Comparison of ENCODE assay signal across 8 mouse cellular contexts in the genomic region with DNA sequence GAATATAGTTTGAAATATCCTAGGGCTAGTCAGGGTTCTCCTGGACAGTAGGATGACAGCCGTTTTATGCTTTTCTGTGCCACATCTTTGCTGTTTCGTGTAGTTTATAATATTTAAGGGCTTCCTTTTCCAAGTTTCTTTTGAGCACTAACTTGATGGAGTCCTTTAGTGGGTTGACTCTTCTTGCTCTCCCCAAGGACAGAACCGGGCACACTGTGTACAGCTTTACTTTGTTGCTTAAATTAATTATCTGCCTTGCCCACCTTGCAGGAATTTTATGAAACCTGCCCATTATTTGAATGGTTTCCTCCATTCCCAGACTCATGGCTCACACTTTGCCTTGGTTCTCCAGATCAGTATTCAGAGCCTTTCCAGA. TPM values are rescaled to one million over a fixed set of nuclear protein-coding genes. Genes with fewer than 3 reads are reported as not detected.
A peak's percentile ranks its signal among the peaks of the same experiment; 100 is the strongest.
DNase-seq lines count a peak whose midpoint lies in the region; ATAC-seq and TF ChIP-seq lines count a peak whose summit lies in the region.

No protein-coding gene starts in this region.

- peak overlapping the region; percentile 82 for H3K9ac ChIP-seq in liver, embryonic 12.5 days
- H3K9ac ChIP-seq in stomach, postnatal 0 days (ENCODE audit: low read length), result peak overlapping the region; percentile 43; the same call in 1 of the 2 replicates

- DNase-seq in cerebellum, adult 2 months, result no peak
- no peak for DNase-seq in cerebellum, adult 11-12 months
- DNase-seq in testis, postnatal 10 days (ENCODE audit: low spot score), result no peak
- DNase-seq in stomach, postnatal 0 days (ENCODE audit: low spot score), result no peak
- no peak for DNase-seq in thymus, postnatal 4 days
- no peak for DNase-seq in cerebellum, postnatal 4 days (ENCODE audit: low spot score in 2 of 2)

- peaks cover 4% of the 10 kb centered on the region; the same call in 1 of the 2 replicates for H3K4me1 ChIP-seq in cerebellum, adult 2 months (ENCODE audit: control insufficient read depth, insufficient read depth, low read length)
- peaks cover 4% of the 10 kb centered on the region; the same call in 1 of the 2 replicates for H3K4me1 ChIP-seq in testis, adult 2 months (ENCODE audit: control insufficient read depth, insufficient read depth, low read length)
- peaks cover 21% of the 10 kb centered on the region for H3K4me1 ChIP-seq in liver, embryonic 12.5 days
- H3K4me1 ChIP-seq in stomach, postnatal 0 days (replicated peaks; ENCODE audit: control insufficient read depth, insufficient read depth), result no peaks in the 10 kb centered on the region

- TF ChIP-seq EP300 in stomach, postnatal 0 days (optimal IDR thresholded peaks at IDR 0.05), result no peak

- peak overlapping the region; percentile 80 for H3K4me2 ChIP-seq in liver, embryonic 12.5 days
- H3K4me2 ChIP-seq in stomach, postnatal 0 days (replicated peaks; ENCODE audit: low read depth), result peak overlapping the region; percentile 83

- no peak overlapping the region for H3K27ac ChIP-seq in cerebellum, adult 2 months (ENCODE audit: insufficient read depth, low read length)
- peak overlapping the region; percentile 90 for H3K27ac ChIP-seq in testis, adult 2 months (ENCODE audit: control insufficient read depth, insufficient read depth, low read depth, low read length)
- H3K27ac ChIP-seq in liver, embryonic 12.5 days, result peak overlapping the region; percentile 88
- H3K27ac ChIP-seq in stomach, postnatal 0 days (replicated peaks), result peak overlapping the region; percentile 90

- peaks cover 1% of the 10 kb centered on the region; the same call in 1 of the 2 replicates for H3K36me3 ChIP-seq in testis, adult 2 months (ENCODE audit: control insufficient read depth, insufficient read depth, low read length)
- peaks cover 35% of the 10 kb centered on the region for H3K36me3 ChIP-seq in liver, embryonic 12.5 days
- peaks cover 11% of the 10 kb centered on the region for H3K36me3 ChIP-seq in stomach, postnatal 0 days (ENCODE audit: control insufficient read depth, insufficient read depth, low read length)

- H3K4me3 ChIP-seq in cerebellum, adult 2 months (replicated peaks; ENCODE audit: insufficient read depth, low read depth, low read length), result peak overlapping the region; percentile 75
- H3K4me3 ChIP-seq in testis, adult 2 months (ENCODE audit: control insufficient read depth, low read depth, low read length), result peak overlapping the region; percentile 97
- peak overlapping the region; percentile 78 for H3K4me3 ChIP-seq in liver, embryonic 12.5 days
- H3K4me3 ChIP-seq in stomach, postnatal 0 days (ENCODE audit: low read depth, low read length), result peak overlapping the region; percentile 76

- H3K27me3 ChIP-seq in cerebellum, adult 2 months (ENCODE audit: control insufficient read depth, insufficient read depth, low read length), result no peaks in the 10 kb centered on the region
- H3K27me3 ChIP-seq in testis, adult 2 months (ENCODE audit: control insufficient read depth, insufficient read depth, low read length), result no peaks in the 10 kb centered on the region
- 0 out of 2 replicates have a peak, but pooled peaks cover 3% of the 10 kb centered on the region for H3K27me3 ChIP-seq in liver, embryonic 12.5 days (replicated peaks)
- no peaks in the 10 kb centered on the region for H3K27me3 ChIP-seq in stomach, postnatal 0 days (ENCODE audit: control insufficient read depth, insufficient read depth, low read length)

- no peak for TF ChIP-seq CTCF in cerebellum, adult 2 months (IDR thresholded peaks at IDR 0.05; ENCODE audit: borderline replicate concordance, insufficient read depth, low read depth, low read length)
- TF ChIP-seq CTCF in testis, adult 2 months (IDR thresholded peaks at IDR 0.05; ENCODE audit: control insufficient read depth, insufficient read depth, insufficient replicate concordance, low read depth, low read length), result no peak
- TF ChIP-seq CTCF in stomach, postnatal 0 days (IDR thresholded peaks at IDR 0.05; ENCODE audit: low read depth), result no peak

- peak; percentile 17 for ATAC-seq in liver, embryonic 12.5 days
- ATAC-seq in stomach, postnatal 0 days (ENCODE audit: low FRiP score, low TSS enrichment), result no peak

- no peaks in the 10 kb centered on the region for H3K9me3 ChIP-seq in liver, embryonic 12.5 days (replicated peaks)
- H3K9me3 ChIP-seq in stomach, postnatal 0 days (ENCODE audit: control insufficient read depth, low read length), result no peaks in the 10 kb centered on the region

- no peak for TF ChIP-seq POLR2A in cerebellum, adult 2 months (IDR thresholded peaks at IDR 0.05; ENCODE audit: borderline replicate concordance, insufficient read depth, low read length)
- TF ChIP-seq POLR2A in testis, adult 2 months (IDR thresholded peaks at IDR 0.05; ENCODE audit: control insufficient read depth, low read depth, low read length), result no peak

- WGBS in cerebellum, adult 2 months, result 3% methylated on average over 3 of the region's 3 CpGs
- whole genome bisulfite sequencing in liver, embryonic 12.5 days (ENCODE audit: insufficient replicate concordance), result 15% methylated on average over 3 of the region's 3 CpGs
- 9% methylated on average over 3 of the region's 3 CpGs for WGBS in stomach, postnatal 0 days

RNA-seq across cellular contexts. Expression of a gene that starts 0.5 kb away (rescaled TPM):
- polyA plus RNA-seq in cerebellum, adult 2 months (2012; rRNA removed), result 36.0 and 38.5 TPM in 2 replicates
- 26.8 and 30.0 TPM in 2 replicates for polyA plus RNA-seq in testis, adult 2 months (2012; rRNA removed)
- polyA plus RNA-seq in liver, embryonic 12.5 days (2016; fragmentation: Nextera tagmentation; extraction: Ambion mirVana), result 31.9 and 32.2 TPM in 2 replicates
- 17.5 and 17.8 TPM in 2 replicates for polyA plus RNA-seq in stomach, postnatal 0 days (2015; fragmentation: Nextera tagmentation; extraction: Ambion mirVana)

RNA-seq across cellular contexts. Expression of a gene that starts 10.2 kb away (rescaled TPM):
- 414 and 434 TPM in 2 replicates for polyA plus RNA-seq in cerebellum, adult 2 months (2012; rRNA removed)
- 196 and 222 TPM in 2 replicates for polyA plus RNA-seq in testis, adult 2 months (2012; rRNA removed)
- 322 and 329 TPM in 2 replicates for polyA plus RNA-seq in liver, embryonic 12.5 days (2016; fragmentation: Nextera tagmentation; extraction: Ambion mirVana)
- polyA plus RNA-seq in stomach, postnatal 0 days (2015; fragmentation: Nextera tagmentation; extraction: Ambion mirVana), result 402 and 425 TPM in 2 replicates

RNA-seq across cellular contexts. Expression of a gene that starts 10.4 kb away (rescaled TPM):
- polyA plus RNA-seq in cerebellum, adult 2 months (2012; rRNA removed), result 29.2 and 29.6 TPM in 2 replicates
- 29.6 and 35.9 TPM in 2 replicates for polyA plus RNA-seq in testis, adult 2 months (2012; rRNA removed)
- polyA plus RNA-seq in liver, embryonic 12.5 days (2016; fragmentation: Nextera tagmentation; extraction: Ambion mirVana), result 36.8 and 39.1 TPM in 2 replicates
- polyA plus RNA-seq in stomach, postnatal 0 days (2015; fragmentation: Nextera tagmentation; extraction: Ambion mirVana), result 24.8 and 26.8 TPM in 2 replicates

RNA-seq across cellular contexts. Expression of a gene that starts 21.8 kb away (rescaled TPM):
- 44.8 and 44.9 TPM in 2 replicates for polyA plus RNA-seq in cerebellum, adult 2 months (2012; rRNA removed)
- 4.1 TPM in 2 replicates for polyA plus RNA-seq in testis, adult 2 months (2012; rRNA removed)
- polyA plus RNA-seq in liver, embryonic 12.5 days (2016; fragmentation: Nextera tagmentation; extraction: Ambion mirVana), result 27.5 and 28.1 TPM in 2 replicates
- 46.5 and 50.6 TPM in 2 replicates for polyA plus RNA-seq in stomach, postnatal 0 days (2015; fragmentation: Nextera tagmentation; extraction: Ambion mirVana)

RNA-seq across cellular contexts. Expression of a gene that starts 31.6 kb away (rescaled TPM):
- 0.07 and 0.08 TPM in 2 replicates for polyA plus RNA-seq in cerebellum, adult 2 months (2012; rRNA removed)
- polyA plus RNA-seq in testis, adult 2 months (2012; rRNA removed), result 0.27 and 0.65 TPM in 2 replicates
- 1.6 and 2.1 TPM in 2 replicates for polyA plus RNA-seq in liver, embryonic 12.5 days (2016; fragmentation: Nextera tagmentation; extraction: Ambion mirVana)
- 79.0 and 80.6 TPM in 2 replicates for polyA plus RNA-seq in stomach, postnatal 0 days (2015; fragmentation: Nextera tagmentation; extraction: Ambion mirVana)
